Mouse (Mus musculus): ENCODE data around the gene Mcm6. TPM values are rescaled to one million over a fixed set of nuclear protein-coding genes. Genes with fewer than 3 reads are reported as not detected.

Gene Mcm6
- total and polyA plus RNA-seq, 3 experiments: 3.4 to 5.7 (median 5.2) TPM

DNA sequence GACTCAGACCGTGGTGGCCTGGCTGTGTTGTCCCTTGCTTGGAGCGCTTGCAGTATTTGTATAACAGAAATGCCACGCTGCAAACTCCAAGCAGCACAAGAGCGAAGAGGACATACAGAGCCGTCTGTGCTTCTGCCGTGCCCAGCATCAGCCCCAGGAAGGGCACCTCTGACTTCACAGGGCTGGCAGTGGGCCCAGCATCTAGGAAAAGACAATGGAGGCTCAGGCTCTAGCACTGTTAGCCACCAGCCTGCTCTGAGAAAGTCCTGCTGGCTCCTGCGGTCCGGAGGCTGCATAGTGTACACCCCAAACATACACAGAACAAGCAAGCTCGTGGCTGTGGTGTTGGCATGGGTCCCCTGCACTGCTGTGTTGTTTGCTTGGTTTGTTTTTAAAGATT lies 74.3 kb downstream of the Mcm6 start:
- Histone ChIP-seq H3K36me3 (ENCODE audit: control insufficient read depth, insufficient read depth, low read length) (no peaks in the 10 kb centered on the region), H3K79me2 (replicated peaks; ENCODE audit: control insufficient read depth, insufficient read depth, low read length) (no peaks in the 10 kb centered on the region), H3K9ac (ENCODE audit: low read depth, low read length) (no peak overlapping the region), H3K4me1 (ENCODE audit: control insufficient read depth, insufficient read depth, low read length) (no peaks in the 10 kb centered on the region), H3K4me3 (no peak overlapping the region), H3K27me3 (ENCODE audit: control insufficient read depth, insufficient read depth, low read length) (no peaks in the 10 kb centered on the region), H3K27ac (no peak overlapping the region)
- intact Hi-C loops (cut with DNase I): no loop called here
- DNase-seq: peak in 1 of 2 experiments; percentile 6
- TF ChIP-seq POLR2A (IDR thresholded peaks at IDR 0.05; ENCODE audit: insufficient read depth, low read depth, low read length) (no peak), CTCF (IDR thresholded peaks at IDR 0.05) (no peak), EP300 (IDR thresholded peaks at IDR 0.05; ENCODE audit: insufficient read depth, low read depth, low read length) (no peak)
- 69% methylated on average over 9 of the region's 9 CpGs for WGBS

DNA sequence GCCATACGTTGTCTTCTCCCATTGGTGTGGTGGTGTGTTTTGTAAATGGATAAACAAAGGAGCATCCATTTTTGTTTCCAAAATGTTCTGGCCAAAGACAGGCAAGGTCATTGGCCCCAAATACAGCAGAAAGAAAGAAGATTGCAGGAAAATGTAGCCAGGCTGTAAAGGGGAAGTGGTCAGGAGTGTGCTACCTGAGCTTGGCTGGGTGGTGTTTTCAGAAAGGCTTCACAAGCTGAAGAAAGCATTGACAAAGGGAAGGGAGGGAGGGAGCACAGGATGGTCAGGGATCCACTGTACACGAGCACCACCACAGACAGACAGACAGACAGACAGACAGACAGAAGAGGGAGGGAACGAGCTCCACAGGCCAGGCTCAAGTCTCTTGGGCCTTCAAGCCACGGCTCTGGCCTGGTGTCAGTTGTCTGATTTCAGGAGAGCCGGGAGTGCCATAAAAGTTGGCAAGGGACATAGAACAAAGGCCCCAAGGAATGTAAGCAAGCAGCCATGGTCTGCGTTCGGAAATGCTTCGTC lies 75.2 kb downstream of the Mcm6 start:
- no peak for DNase-seq
- no peak overlapping the region for H3K9ac ChIP-seq (ENCODE audit: low read depth, low read length)
- intact Hi-C loops (cut with DNase I): no loop called here
- no peak overlapping the region for H3K4me3 ChIP-seq
- H3K36me3 ChIP-seq (ENCODE audit: control insufficient read depth, insufficient read depth, low read length): no peaks in the 10 kb centered on the region
- TF ChIP-seq EP300 (IDR thresholded peaks at IDR 0.05; ENCODE audit: insufficient read depth, low read depth, low read length) (no peak), POLR2A (IDR thresholded peaks at IDR 0.05; ENCODE audit: insufficient read depth, low read depth, low read length) (no peak), CTCF (IDR thresholded peaks at IDR 0.05) (no peak)
- WGBS: 83% methylated on average over 8 of the region's 8 CpGs
- no peaks in the 10 kb centered on the region for H3K27me3 ChIP-seq (ENCODE audit: control insufficient read depth, insufficient read depth, low read length)
- no peaks in the 10 kb centered on the region for H3K4me1 ChIP-seq (ENCODE audit: control insufficient read depth, insufficient read depth, low read length)
- no peaks in the 10 kb centered on the region for H3K79me2 ChIP-seq (replicated peaks; ENCODE audit: control insufficient read depth, insufficient read depth, low read length)
- H3K27ac ChIP-seq: no peak overlapping the region

DNA sequence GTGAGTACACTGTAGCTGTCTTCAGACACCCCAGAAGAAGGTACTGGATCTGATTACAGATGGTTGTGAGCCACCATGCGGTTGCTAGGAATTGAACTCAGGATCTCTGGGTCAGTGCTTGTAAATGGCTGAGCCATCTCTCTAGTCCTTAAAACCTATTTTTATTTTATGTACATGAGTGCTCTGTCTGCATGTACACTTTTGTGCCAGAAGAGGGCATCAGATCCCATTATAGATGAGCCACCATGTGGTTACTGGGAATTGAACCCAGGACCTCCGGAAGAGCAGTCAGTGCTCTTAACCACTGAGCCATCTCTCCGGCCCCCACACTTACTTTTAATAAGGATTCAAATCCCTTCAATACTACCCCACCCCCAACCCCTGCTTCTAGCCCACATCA lies 76.5 kb downstream of the Mcm6 start:
- intact Hi-C loops (cut with DNase I): no loop called here
- Histone ChIP-seq H3K27me3 (ENCODE audit: control insufficient read depth, insufficient read depth, low read length) (no peaks in the 10 kb centered on the region), H3K79me2 (replicated peaks; ENCODE audit: control insufficient read depth, insufficient read depth, low read length) (no peaks in the 10 kb centered on the region), H3K36me3 (ENCODE audit: control insufficient read depth, insufficient read depth, low read length) (no peaks in the 10 kb centered on the region; the same call in 1 of the 2 replicates), H3K27ac (no peak overlapping the region), H3K9ac (ENCODE audit: low read depth, low read length) (no peak overlapping the region), H3K4me1 (ENCODE audit: control insufficient read depth, insufficient read depth, low read length) (no peaks in the 10 kb centered on the region), H3K4me3 (no peak overlapping the region)
- DNase-seq: no peak
- TF ChIP-seq EP300 (IDR thresholded peaks at IDR 0.05; ENCODE audit: insufficient read depth, low read depth, low read length): no peak
- TF ChIP-seq CTCF (IDR thresholded peaks at IDR 0.05): 0 out of 2 replicates have a peak, but pooled peaks have one; percentile 18
- TF ChIP-seq POLR2A (IDR thresholded peaks at IDR 0.05; ENCODE audit: insufficient read depth, low read depth, low read length): no peak
- WGBS: 94% methylated on average over 3 of the region's 3 CpGs

DNA sequence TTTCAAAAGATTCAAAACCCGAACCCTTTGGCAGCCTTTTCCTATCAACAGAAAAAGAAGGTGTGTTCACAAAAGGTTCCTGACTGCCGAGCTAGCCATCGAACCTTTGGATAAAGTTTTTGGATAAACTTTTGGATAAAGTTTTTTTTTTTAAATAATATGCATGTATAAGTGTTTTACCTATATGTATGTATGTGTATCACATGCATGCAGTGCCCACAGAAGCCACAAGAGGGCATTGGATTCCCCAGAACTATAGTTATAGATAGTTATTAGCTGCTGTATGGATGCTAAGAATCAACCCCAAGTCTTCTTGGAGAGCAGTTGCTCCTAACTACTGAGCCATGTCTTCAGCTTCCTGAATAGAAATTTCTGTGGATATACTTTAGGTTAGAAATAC lies 77.7 kb downstream of the Mcm6 start:
- Histone ChIP-seq H3K4me1 (ENCODE audit: control insufficient read depth, insufficient read depth, low read length) (no peaks in the 10 kb centered on the region), H3K79me2 (replicated peaks; ENCODE audit: control insufficient read depth, insufficient read depth, low read length) (no peaks in the 10 kb centered on the region), H3K27ac (no peak overlapping the region), H3K9ac (ENCODE audit: low read depth, low read length) (no peak overlapping the region), H3K4me3 (no peak overlapping the region), H3K27me3 (ENCODE audit: control insufficient read depth, insufficient read depth, low read length) (no peaks in the 10 kb centered on the region), H3K36me3 (ENCODE audit: control insufficient read depth, insufficient read depth, low read length) (no peaks in the 10 kb centered on the region; the same call in 1 of the 2 replicates)
- TF ChIP-seq CTCF (IDR thresholded peaks at IDR 0.05): peak; percentile 49
- no peak for TF ChIP-seq POLR2A (IDR thresholded peaks at IDR 0.05; ENCODE audit: insufficient read depth, low read depth, low read length)
- no peak for DNase-seq
- intact Hi-C loops (cut with DNase I): no loop called here
- WGBS: 95% methylated on average over 3 of the region's 3 CpGs

Other genes with a start within 250 kb of the Mcm6 start
- gene Ubxn4, start 115.7 kb downstream of the Mcm6 start, total RNA-seq (2021): 10 to 100 TPM; 38.0 to 40.4 TPM
- gene Ubxn4, start 115.7 kb downstream of the Mcm6 start, polyA plus RNA-seq (2012; rRNA removed): 12.4 and 18.7 TPM in 2 replicates
- not detected for gene Lct, start 31.3 kb downstream of the Mcm6 start, total RNA-seq (2021)
- gene Lct, start 31.3 kb downstream of the Mcm6 start, polyA plus RNA-seq (2012; rRNA removed): 0.02 TPM in 1 of 2 replicates, not detected in the other
- gene Dars, start 57.7 kb upstream of the Mcm6 start, total RNA-seq (2021): 10 to 100 TPM; 57.4 to 66.9 TPM
- 15.5 and 34.1 TPM in 2 replicates for gene Dars, start 57.7 kb upstream of the Mcm6 start, polyA plus RNA-seq (2012; rRNA removed)
- gene Cxcr4, start 232.6 kb upstream of the Mcm6 start, total RNA-seq (2021): 1 to 10 TPM; 7.0 to 7.8 TPM
- gene Cxcr4, start 232.6 kb upstream of the Mcm6 start, polyA plus RNA-seq (2012; rRNA removed): 28.4 and 29.8 TPM in 2 replicates